Mouse (Mus musculus) lung, embryonic 15.5 days (tissue): ENCODE measurements around the gene M6pr. TPM values are rescaled to one million over a fixed set of nuclear protein-coding genes. Genes with fewer than 3 reads are reported as not detected.
"Not testable (repeated sequence)": the region's sequence is repeated elsewhere in the genome, so short reads cannot be mapped to it uniquely, and the experiment has no call there.

Experiments
- ATAC-seq: fragments of 200-750 bp; cut with Nextera tagmentation; 2 replicates; pipeline ENCODE4 v1.8.0; 2017; ENCODE audit warnings: moderate number of reproducible peaks, borderline replicate concordance; ENCODE audit not compliant: low FRiP score, low TSS enrichment; ENCODE audit errors: extremely low read depth
- H3K27ac ChIP-seq: fragments of 300-500 bp; sonication (generic); 2 replicates; pipeline ENCODE4 v1.5.1; 2015; ENCODE audit warnings: moderate library complexity, mild to moderate bottlenecking, inconsistent platforms
- H3K27me3 ChIP-seq: fragments of 300-500 bp; sonication (generic); 2 replicates; pipeline ENCODE4 v1.6.1; 2015; ENCODE audit warnings: inconsistent platforms
- H3K36me3 ChIP-seq: fragments of 300-500 bp; sonication (generic); 2 replicates; pipeline ENCODE4 v1.6.1; 2015; ENCODE audit warnings: inconsistent platforms
- H3K4me1 ChIP-seq: fragments of 300-500 bp; sonication (generic); 2 replicates; pipeline ENCODE4 v1.6.1; 2015; ENCODE audit warnings: inconsistent platforms
- H3K4me2 ChIP-seq: fragments of 300-500 bp; sonication (generic); 2 replicates; pipeline ENCODE4 v1.6.1; 2015; ENCODE audit warnings: inconsistent platforms, mild to moderate bottlenecking, moderate library complexity
- H3K4me3 ChIP-seq: fragments of 300-500 bp; sonication (generic); 2 replicates; pipeline ENCODE4 v1.5.1; 2015; ENCODE audit warnings: mild to moderate bottlenecking, inconsistent platforms
- H3K9ac ChIP-seq: fragments of 300-500 bp; sonication (generic); 2 replicates; pipeline ENCODE4 v1.6.1; 2015; ENCODE audit warnings: inconsistent platforms
- H3K9me3 ChIP-seq: fragments of 300-500 bp; sonication (generic); 2 replicates; pipeline ENCODE4 v1.6.1; 2016; ENCODE audit warnings: inconsistent platforms
- WGBS: fragments of 180-500 bp; shearing (Covaris S2); methylation state at CpG from one replicate; pipeline ENCODE4 v1.1.7; 2015; 5-methylcytosine and 5-hydroxymethylcytosine counted together
- polyA plus RNA-seq: library from polyadenylated mRNA; unstranded; fragments of >200 nt; fragmentation: Nextera tagmentation; extraction: Ambion mirVana; gene quantifications from 2 replicates; pipeline ENCODE4 v1.2.1, GENCODE M21; 2015

Gene M6pr
- polyA plus RNA-seq, 1 experiment from 2014 or later, result 121 TPM

- Histone ChIP-seq H3K9ac (no peak overlapping the region), H3K36me3 (no peaks in the 10 kb centered on the region), H3K4me2 (no peak overlapping the region), H3K4me1 (peaks cover 12% of the 10 kb centered on the region), H3K27me3 (no peaks in the 10 kb centered on the region), H3K4me3 (no peak overlapping the region), H3K27ac (no peak overlapping the region), H3K9me3 (no peaks in the 10 kb centered on the region)
- ATAC-seq, result no peak
- 83% methylated on average over 7 of the region's 7 CpGs for WGBS
These were observed 37.9 kb downstream of the M6pr start for GRCm38 (mm10) chr6:122346399-122346798.

GRCm38 (mm10) chr6:122347326-122347725 lies 38.8 kb downstream of the M6pr start:
- H3K9ac ChIP-seq, H3K36me3 ChIP-seq, ATAC-seq, H3K4me1 ChIP-seq, H3K27ac ChIP-seq, H3K9me3 ChIP-seq, H3K4me3 ChIP-seq, H3K4me2 ChIP-seq, H3K27me3 ChIP-seq: not testable (repeated sequence)
- 48% methylated on average over 1 of the region's 1 CpGs for WGBS

GRCm38 (mm10) chr6:122355909-122356308 lies 47.4 kb downstream of the M6pr start:
- no peak for ATAC-seq
- no peak overlapping the region for H3K27ac ChIP-seq
- H3K9ac ChIP-seq, result no peak overlapping the region
- 47% methylated on average over 9 of the region's 9 CpGs for WGBS
- H3K27me3 ChIP-seq, result no peaks in the 10 kb centered on the region
- H3K4me2 ChIP-seq, result no peak overlapping the region
- no peaks in the 10 kb centered on the region for H3K4me1 ChIP-seq
- H3K4me3 ChIP-seq, result no peak overlapping the region
- H3K36me3 ChIP-seq, result no peaks in the 10 kb centered on the region
- H3K9me3 ChIP-seq, result no peaks in the 10 kb centered on the region

- no peak overlapping the region for H3K9ac ChIP-seq
- no peaks in the 10 kb centered on the region for H3K27me3 ChIP-seq
- WGBS, result 83% methylated on average over 1 of the region's 1 CpGs
- no peaks in the 10 kb centered on the region for H3K36me3 ChIP-seq
- no peaks in the 10 kb centered on the region for H3K9me3 ChIP-seq
- no peak overlapping the region for H3K27ac ChIP-seq
- no peaks in the 10 kb centered on the region for H3K4me1 ChIP-seq
- ATAC-seq, result no peak
- no peak overlapping the region for H3K4me3 ChIP-seq
- no peak overlapping the region for H3K4me2 ChIP-seq
These were observed 48.6 kb downstream of the M6pr start for GRCm38 (mm10) chr6:122357089-122357488.

GRCm38 (mm10) chr6:122365706-122366105 lies 57.2 kb downstream of the M6pr start:
- Histone ChIP-seq H3K9me3 (no peaks in the 10 kb centered on the region), H3K4me1 (no peaks in the 10 kb centered on the region), H3K36me3 (no peaks in the 10 kb centered on the region), H3K27ac (no peak overlapping the region), H3K27me3 (no peaks in the 10 kb centered on the region), H3K4me3 (no peak overlapping the region), H3K4me2 (no peak overlapping the region), H3K9ac (no peak overlapping the region)
- no peak for ATAC-seq
- 40% methylated on average over 3 of the region's 3 CpGs for WGBS

- H3K9ac ChIP-seq, result no peak overlapping the region
- H3K4me1 ChIP-seq, result no peaks in the 10 kb centered on the region
- no peak overlapping the region for H3K4me2 ChIP-seq
- H3K4me3 ChIP-seq, result no peak overlapping the region
- ATAC-seq, result no peak
- WGBS, result 32% methylated on average over 2 of the region's 2 CpGs
- no peak overlapping the region for H3K27ac ChIP-seq
- no peaks in the 10 kb centered on the region for H3K36me3 ChIP-seq
- no peaks in the 10 kb centered on the region for H3K27me3 ChIP-seq
- no peaks in the 10 kb centered on the region for H3K9me3 ChIP-seq
These were observed 57.8 kb downstream of the M6pr start for GRCm38 (mm10) chr6:122366287-122366686.

- Histone ChIP-seq H3K4me2 (no peak overlapping the region), H3K9me3 (no peaks in the 10 kb centered on the region), H3K36me3 (no peaks in the 10 kb centered on the region), H3K4me1 (no peaks in the 10 kb centered on the region), H3K4me3 (no peak overlapping the region), H3K27me3 (no peaks in the 10 kb centered on the region), H3K9ac (no peak overlapping the region), H3K27ac (no peak overlapping the region)
- 38% methylated on average over 3 of the region's 3 CpGs for WGBS
- no peak for ATAC-seq
These were observed 58.5 kb downstream of the M6pr start for GRCm38 (mm10) chr6:122366976-122367375.

Other genes starting within 250 kb of the M6pr start
- gene Klrg1, start 25.8 kb upstream of the M6pr start, polyA plus RNA-seq, result not detected in 2 replicates
- 15.5 and 16.3 TPM in 2 replicates for gene Phc1, start 31.8 kb downstream of the M6pr start, polyA plus RNA-seq
- 9.1 and 12.3 TPM in 2 replicates for gene Rimklb, start 190.0 kb downstream of the M6pr start, polyA plus RNA-seq
- 17.5 and 19.2 TPM in 2 replicates for gene Mfap5, start 197.1 kb downstream of the M6pr start, polyA plus RNA-seq
- gene Aicda, start 245.1 kb downstream of the M6pr start, polyA plus RNA-seq, result not detected in 2 replicates